Mouse (Mus musculus): ENCODE measurements around the gene Etfbkmt. TPM values are rescaled to one million over a fixed set of nuclear protein-coding genes. Genes with fewer than 3 reads are reported as not detected.
A peak's percentile ranks its signal among the peaks of the same experiment; 100 is the strongest.

The Etfbkmt gene
- total and polyA plus RNA-seq, 2 experiments from 2014 or later: 4.9 to 6.6 TPM

- H3K27me3 ChIP-seq (ENCODE audit: insufficient read depth, low read length): no peaks in the 10 kb centered on the region
- peak overlapping the region; percentile 58 for H3K4me2 ChIP-seq (ENCODE audit: low read depth, low read length)
- ATAC-seq (peak; percentile 97), DNase-seq (ENCODE audit: low spot score) (peak; percentile 86)
- 4% methylated on average over 36 of the region's 36 CpGs for WGBS
- no peaks in the 10 kb centered on the region for H3K4me1 ChIP-seq (ENCODE audit: insufficient read depth, low read length)
- H3K36me3 ChIP-seq (ENCODE audit: insufficient read depth, low read length): no peaks in the 10 kb centered on the region
- peak overlapping the region; percentile 13 for H3K9ac ChIP-seq (replicated peaks; ENCODE audit: low read length)
- H3K27ac ChIP-seq: no peak overlapping the region
- peak overlapping the region; percentile 35 for H3K4me3 ChIP-seq (ENCODE audit: low read length)
- TF ChIP-seq CTCF (IDR thresholded peaks at IDR 0.05; ENCODE audit: low read depth): 0 out of 2 replicates have a peak, but pooled peaks have one; percentile 2
- no peaks in the 10 kb centered on the region for H3K9me3 ChIP-seq (ENCODE audit: low read length)
Observed at GRCm38 (mm10) chr6:149141393-149142173, 1.9 kb downstream of the Etfbkmt start.

DNA sequence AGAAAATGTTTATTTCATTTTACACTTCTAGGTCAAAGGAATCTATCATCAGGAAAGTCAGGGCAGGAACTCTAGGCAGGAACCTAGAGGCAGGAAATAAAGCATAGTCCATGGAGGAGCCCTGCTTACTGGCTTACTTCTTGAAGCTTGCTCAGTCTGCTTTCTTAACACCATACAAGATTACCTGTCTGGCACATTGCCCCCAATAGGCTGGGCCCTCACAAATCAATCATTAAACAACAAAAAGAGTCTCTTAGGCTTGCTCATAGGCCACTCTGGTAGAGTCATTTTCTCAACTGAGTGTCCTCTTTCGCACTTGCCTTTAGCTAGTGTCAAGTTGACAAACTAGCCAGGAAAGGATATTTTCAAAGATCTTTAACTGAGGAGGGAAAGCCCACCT, 5.5 kb downstream of the Etfbkmt start:
- 98% methylated on average over 1 of the region's 1 CpGs for WGBS
- Histone ChIP-seq H3K4me3 (ENCODE audit: low read length) (no peak overlapping the region), H3K27me3 (ENCODE audit: insufficient read depth, low read length) (no peaks in the 10 kb centered on the region), H3K36me3 (ENCODE audit: insufficient read depth, low read length) (no peaks in the 10 kb centered on the region), H3K27ac (no peak overlapping the region), H3K4me1 (ENCODE audit: insufficient read depth, low read length) (no peaks in the 10 kb centered on the region), H3K9me3 (ENCODE audit: low read length) (no peaks in the 10 kb centered on the region), H3K9ac (replicated peaks; ENCODE audit: low read length) (no peak overlapping the region), H3K4me2 (ENCODE audit: low read depth, low read length) (no peak overlapping the region)
- ATAC-seq: no peak
- no peak for DNase-seq (ENCODE audit: low spot score)
- no peak for TF ChIP-seq CTCF (IDR thresholded peaks at IDR 0.05; ENCODE audit: low read depth)

DNA sequence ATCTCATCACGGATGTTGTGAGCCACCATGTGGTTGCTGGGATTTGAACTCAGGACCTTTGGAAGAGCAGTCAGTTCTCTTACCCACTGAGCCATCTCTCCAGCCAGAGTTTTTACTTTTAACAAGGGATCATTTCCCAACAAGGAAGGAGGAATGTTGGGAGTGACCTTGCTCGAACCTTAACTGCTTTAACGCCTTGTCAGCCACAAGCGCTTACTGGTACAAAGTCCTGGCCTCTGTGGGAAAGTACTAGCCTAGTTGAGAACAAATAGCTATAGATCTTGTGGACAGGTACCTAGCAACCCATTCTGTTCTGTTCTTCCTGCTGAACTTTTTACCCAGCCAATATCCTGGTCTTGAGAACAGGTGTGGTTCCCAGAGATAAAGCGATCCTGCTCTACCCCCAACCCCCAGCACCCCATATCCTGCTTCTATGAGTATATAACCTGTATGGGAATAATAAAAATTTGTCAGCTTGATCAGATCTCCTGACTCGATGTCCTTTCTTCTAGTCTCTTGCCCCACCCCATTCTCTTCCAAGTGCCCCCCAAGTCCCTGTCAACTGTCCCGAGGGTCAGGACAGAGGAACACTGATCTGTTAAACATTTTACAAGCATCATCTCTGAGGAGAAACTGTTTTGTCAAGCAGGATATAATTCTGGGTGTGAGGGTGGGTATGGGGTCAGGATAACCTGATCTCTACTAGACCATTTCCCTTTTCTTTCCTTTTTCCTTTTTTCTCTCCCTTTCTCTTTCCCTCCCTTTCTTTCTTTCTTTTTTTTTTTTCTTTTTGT, 9.0 kb downstream of the Etfbkmt start:
- Histone ChIP-seq H3K36me3 (ENCODE audit: insufficient read depth, low read length) (no peaks in the 10 kb centered on the region; the same call in 1 of the 2 replicates), H3K9me3 (ENCODE audit: low read length) (no peaks in the 10 kb centered on the region), H3K9ac (replicated peaks; ENCODE audit: low read length) (no peak overlapping the region), H3K4me1 (ENCODE audit: insufficient read depth, low read length) (no peaks in the 10 kb centered on the region), H3K4me2 (ENCODE audit: low read depth, low read length) (no peak overlapping the region), H3K27me3 (ENCODE audit: insufficient read depth, low read length) (no peaks in the 10 kb centered on the region), H3K27ac (no peak overlapping the region), H3K4me3 (ENCODE audit: low read length) (no peak overlapping the region)
- 89% methylated on average over 7 of the region's 7 CpGs for WGBS
- DNase-seq (ENCODE audit: low spot score): no peak
- TF ChIP-seq CTCF (IDR thresholded peaks at IDR 0.05; ENCODE audit: low read depth): no peak
- ATAC-seq: no peak

DNA sequence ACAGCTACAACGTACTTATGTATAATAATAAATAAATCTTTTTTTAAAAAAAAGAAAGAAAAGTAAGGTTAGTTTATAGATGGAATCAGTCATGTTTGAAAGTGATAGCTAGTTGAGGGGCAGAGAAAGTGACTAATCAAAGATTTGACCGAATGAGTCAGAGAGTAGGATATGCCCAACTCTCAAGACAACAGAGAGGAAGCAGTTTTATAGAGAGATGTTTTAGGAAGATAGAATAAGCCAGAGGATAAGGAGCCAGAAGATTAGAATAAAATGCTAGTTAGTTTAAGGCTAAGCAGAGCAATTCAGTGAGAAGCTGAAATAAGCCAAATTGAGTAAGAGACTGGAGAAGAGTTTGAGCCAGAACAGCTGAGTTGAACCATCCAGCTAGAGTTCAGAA, 12.5 kb downstream of the Etfbkmt start:
- Histone ChIP-seq H3K27me3 (ENCODE audit: insufficient read depth, low read length) (no peaks in the 10 kb centered on the region), H3K9ac (replicated peaks; ENCODE audit: low read length) (no peak overlapping the region), H3K27ac (no peak overlapping the region), H3K9me3 (ENCODE audit: low read length) (no peaks in the 10 kb centered on the region), H3K4me3 (ENCODE audit: low read length) (no peak overlapping the region), H3K36me3 (ENCODE audit: insufficient read depth, low read length) (peaks cover 6% of the 10 kb centered on the region; the same call in 1 of the 2 replicates), H3K4me1 (ENCODE audit: insufficient read depth, low read length) (no peaks in the 10 kb centered on the region), H3K4me2 (ENCODE audit: low read depth, low read length) (no peak overlapping the region)
- DNase-seq (ENCODE audit: low spot score) (no peak), ATAC-seq (no peak)
- 98% methylated on average over 2 of the region's 2 CpGs for WGBS
- TF ChIP-seq CTCF (IDR thresholded peaks at IDR 0.05; ENCODE audit: low read depth): no peak

- no peak overlapping the region for H3K27ac ChIP-seq
- no peak overlapping the region for H3K4me3 ChIP-seq (ENCODE audit: low read length)
- H3K4me1 ChIP-seq (ENCODE audit: insufficient read depth, low read length): no peaks in the 10 kb centered on the region
- WGBS: 53% methylated on average over 6 of the region's 6 CpGs
- H3K27me3 ChIP-seq (ENCODE audit: insufficient read depth, low read length): no peaks in the 10 kb centered on the region
- H3K36me3 ChIP-seq (ENCODE audit: insufficient read depth, low read length): peaks cover 6% of the 10 kb centered on the region; the same call in 1 of the 2 replicates
- no peaks in the 10 kb centered on the region for H3K9me3 ChIP-seq (ENCODE audit: low read length)
- H3K9ac ChIP-seq (replicated peaks; ENCODE audit: low read length): no peak overlapping the region
- DNase-seq (ENCODE audit: low spot score): no peak
- TF ChIP-seq CTCF (IDR thresholded peaks at IDR 0.05; ENCODE audit: low read depth): no peak
- no peak overlapping the region for H3K4me2 ChIP-seq (ENCODE audit: low read depth, low read length)
- ATAC-seq: no peak
Observed at GRCm38 (mm10) chr6:149153473-149154115, 13.9 kb downstream of the Etfbkmt start.

- Histone ChIP-seq H3K4me2 (ENCODE audit: low read depth, low read length) (no peak overlapping the region), H3K9ac (replicated peaks; ENCODE audit: low read length) (no peak overlapping the region), H3K4me3 (ENCODE audit: low read length) (no peak overlapping the region), H3K27ac (no peak overlapping the region), H3K9me3 (ENCODE audit: low read length) (no peaks in the 10 kb centered on the region), H3K27me3 (ENCODE audit: insufficient read depth, low read length) (no peaks in the 10 kb centered on the region), H3K36me3 (ENCODE audit: insufficient read depth, low read length) (peaks cover 6% of the 10 kb centered on the region; the same call in 1 of the 2 replicates), H3K4me1 (ENCODE audit: insufficient read depth, low read length) (no peaks in the 10 kb centered on the region)
- ATAC-seq (no peak), DNase-seq (ENCODE audit: low spot score) (no peak)
- TF ChIP-seq CTCF (IDR thresholded peaks at IDR 0.05; ENCODE audit: low read depth): no peak
- 31% methylated on average over 8 of the region's 8 CpGs for WGBS
Observed at GRCm38 (mm10) chr6:149154116-149155030, 14.7 kb downstream of the Etfbkmt start.

Measured in hindbrain, postnatal 0 days (tissue).